Mouse (Mus musculus) lung, postnatal 0 days (tissue): ENCODE results near the gene Lef1.

Source experiments
- CTCF ChIP-seq: IDR thresholded peaks from 2 replicates; pipeline ENCODE4 v1.5.1; 2016; ENCODE audit warnings: antibody characterized with exemption, mild to moderate bottlenecking
- EP300 ChIP-seq: IDR thresholded peaks from 2 replicates; pipeline ENCODE4 v1.6.1; 2016; ENCODE audit warnings: antibody characterized with exemption, mild to moderate bottlenecking, control low read depth

DNA sequence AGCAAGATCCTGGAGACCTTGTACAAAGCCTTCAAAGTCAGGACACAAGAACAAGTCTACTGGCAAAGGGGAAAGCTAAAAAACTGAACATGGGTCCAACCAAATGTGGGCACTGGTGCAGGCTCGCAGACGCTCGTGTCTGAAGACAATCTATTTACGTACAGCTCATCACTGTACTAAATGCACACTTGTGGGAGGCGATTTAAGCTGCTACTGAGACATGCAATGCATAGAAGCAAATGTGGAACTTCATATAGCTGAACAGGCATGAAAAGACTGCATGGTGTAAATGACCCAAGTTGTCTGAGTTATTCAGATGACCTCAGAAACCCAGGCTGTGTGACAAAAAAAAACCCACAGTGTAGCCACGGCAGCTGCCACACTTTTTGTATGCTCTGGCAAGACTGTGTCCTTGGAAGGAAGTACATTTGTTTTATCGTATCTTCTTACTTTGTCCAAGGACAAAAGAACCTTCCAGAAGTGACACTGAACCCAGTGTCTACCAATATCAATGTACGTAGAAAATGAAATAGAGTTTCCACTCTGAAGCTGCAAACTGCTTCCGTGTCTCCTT lies 149.2 kb downstream of the Lef1 start:
- TF ChIP-seq CTCF (no peak), EP300 (no peak)
